Mouse (Mus musculus) lung, postnatal 0 days (tissue): ENCODE results near the gene Dctn3.

Experiments
- CTCF ChIP-seq: IDR thresholded peaks from 2 replicates; pipeline ENCODE4 v1.5.1; 2016; ENCODE audit warnings: antibody characterized with exemption, mild to moderate bottlenecking
- EP300 ChIP-seq: IDR thresholded peaks from 2 replicates; pipeline ENCODE4 v1.6.1; 2016; ENCODE audit warnings: antibody characterized with exemption, mild to moderate bottlenecking, control low read depth

DNA sequence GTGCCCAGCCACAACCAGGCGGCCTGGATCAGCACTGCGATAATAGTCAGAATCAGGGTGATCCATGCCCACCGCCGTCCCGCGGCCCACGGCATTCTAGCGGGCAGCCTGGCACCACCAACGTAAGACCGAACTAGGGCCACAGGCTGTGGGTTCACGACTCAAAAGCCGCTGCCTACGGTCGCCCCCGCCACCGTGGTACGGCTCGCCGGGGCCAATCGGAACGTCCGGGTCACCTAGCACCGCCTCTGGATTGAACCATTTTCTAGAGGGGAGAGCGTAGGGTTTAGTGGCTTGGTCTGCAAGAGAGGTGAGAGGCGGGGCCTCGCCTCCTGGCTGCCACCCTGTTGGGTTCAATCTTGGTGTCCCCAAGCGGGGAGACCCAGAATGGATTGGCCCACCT, 18.2 kb upstream of the Dctn3 start:
- peak; percentile 37 for TF ChIP-seq CTCF
- no peak for TF ChIP-seq EP300
